Mouse (Mus musculus) midbrain, embryonic 10.5 days (tissue): Measurements from ENCODE around the gene Olfr784. TPM values are rescaled to one million over a fixed set of nuclear protein-coding genes. Genes with fewer than 3 reads are reported as not detected.
"Not testable (repeated sequence)": the region's sequence is repeated elsewhere in the genome, so short reads cannot be mapped to it uniquely, and the experiment has no call there.

Source experiments
- DNase-seq: peaks from one replicate; pipeline ENCODE4 v3.0.0-alpha.2; 2017; ENCODE audit warnings: low spot score
- H3K27ac ChIP-seq: fragments of 300-500 bp; sonication (generic); replicated peaks from 2 replicates; pipeline ENCODE4 v1.5.1; 2016; ENCODE audit warnings: mild to moderate bottlenecking
- H3K27me3 ChIP-seq: fragments of 300-500 bp; sonication (generic); 2 replicates; pipeline ENCODE4 v1.6.1; 2016; ENCODE audit warnings: low read depth, mild to moderate bottlenecking; ENCODE audit not compliant: poor library complexity, severe bottlenecking
- H3K36me3 ChIP-seq: fragments of 300-500 bp; sonication (generic); 2 replicates; pipeline ENCODE4 v1.6.1; 2016; ENCODE audit warnings: mild to moderate bottlenecking, moderate library complexity
- H3K4me1 ChIP-seq: fragments of 300-500 bp; sonication (generic); 2 replicates; pipeline ENCODE4 v1.6.1; 2016
- H3K4me3 ChIP-seq: fragments of 300-500 bp; sonication (generic); 2 replicates; pipeline ENCODE4 v1.5.1; 2016; ENCODE audit warnings: mild to moderate bottlenecking, moderate library complexity
- H3K9me3 ChIP-seq: fragments of 300-500 bp; sonication (generic); replicated peaks from 2 replicates; pipeline ENCODE4 v1.6.1; 2016; ENCODE audit warnings: mild to moderate bottlenecking
- WGBS: fragments of 180-500 bp; shearing (Covaris S2); methylation state at CpG from one replicate; pipeline ENCODE4 v1.1.7; 2016; 5-methylcytosine and 5-hydroxymethylcytosine counted together
- polyA plus RNA-seq: library from polyadenylated mRNA; unstranded; fragments of >200 nt; fragmentation: Nextera tagmentation; extraction: Ambion mirVana; gene quantifications from 2 replicates; pipeline ENCODE4 v1.2.1, GENCODE M21; 2016

Gene Olfr784
- 0.06 TPM in 1 of 2 replicates, not detected in the other for polyA plus RNA-seq

GRCm38 (mm10) chr10:129383783-129384182 is at the start of gene Olfr784:
Gene Olfr784, plus strand, starts transcription at chr10:129384083.
- H3K27me3 ChIP-seq: no peaks in the 10 kb centered on the region
- H3K4me1 ChIP-seq: no peaks in the 10 kb centered on the region
- no peak within 1 kb of the TSS for H3K4me3 ChIP-seq
- no peaks in the 10 kb centered on the region for H3K9me3 ChIP-seq
- H3K27ac ChIP-seq: no peak within 1 kb of the TSS
- DNase-seq: no peak
- H3K36me3 ChIP-seq: no peaks in the 10 kb centered on the region

- H3K4me1 ChIP-seq: no peaks in the 10 kb centered on the region
- WGBS: 92% methylated on average over 3 of the region's 3 CpGs
Measured at GRCm38 (mm10) chr10:129348550-129348949, 35.3 kb upstream of the Olfr784 start, which contains the start of gene Olfr782. Gene Olfr782, plus strand, starts transcription at chr10:129348850.

GRCm38 (mm10) chr10:129352475-129352874 is 31.4 kb upstream of the Olfr784 start:
- H3K36me3 ChIP-seq, DNase-seq, H3K27ac ChIP-seq, H3K4me3 ChIP-seq, H3K27me3 ChIP-seq, H3K9me3 ChIP-seq, H3K4me1 ChIP-seq: not testable (repeated sequence)
- WGBS: 82% methylated on average over 2 of the region's 2 CpGs

More at GRCm38 (mm10) chr10:129348550-129348949, 35.3 kb upstream of the Olfr784 start, which contains the start of gene Olfr782:
- no peak within 1 kb of the TSS for H3K4me3 ChIP-seq
- H3K9me3 ChIP-seq: no peaks in the 10 kb centered on the region
- no peak for DNase-seq
- no peak within 1 kb of the TSS for H3K27ac ChIP-seq
- no peaks in the 10 kb centered on the region for H3K27me3 ChIP-seq
- no peaks in the 10 kb centered on the region for H3K36me3 ChIP-seq

GRCm38 (mm10) chr10:129356496-129356895 is 27.4 kb upstream of the Olfr784 start:
- not testable (repeated sequence) for H3K27me3 ChIP-seq, H3K9me3 ChIP-seq, H3K4me3 ChIP-seq, H3K4me1 ChIP-seq, H3K36me3 ChIP-seq, DNase-seq, H3K27ac ChIP-seq
- WGBS: 85% methylated on average over 4 of the region's 4 CpGs

GRCm38 (mm10) chr10:129357307-129357706 is 26.6 kb upstream of the Olfr784 start:
- 80% methylated on average over 5 of the region's 5 CpGs for WGBS

GRCm38 (mm10) chr10:129374051-129374450 is 9.8 kb upstream of the Olfr784 start:
- 87% methylated on average over 5 of the region's 5 CpGs for WGBS
- not testable (repeated sequence) for H3K27ac ChIP-seq, H3K36me3 ChIP-seq, H3K4me1 ChIP-seq, DNase-seq, H3K4me3 ChIP-seq, H3K27me3 ChIP-seq, H3K9me3 ChIP-seq

More at GRCm38 (mm10) chr10:129357307-129357706, 26.6 kb upstream of the Olfr784 start:
- no peaks in the 10 kb centered on the region for H3K36me3 ChIP-seq
- no peaks in the 10 kb centered on the region for H3K27me3 ChIP-seq
- no peak for DNase-seq
- no peak overlapping the region for H3K27ac ChIP-seq
- no peak overlapping the region for H3K4me3 ChIP-seq
- H3K9me3 ChIP-seq: peaks cover 7% of the 10 kb centered on the region; the same call in 1 of the 2 replicates
- H3K4me1 ChIP-seq: no peaks in the 10 kb centered on the region

GRCm38 (mm10) chr10:129400892-129401291 is 17.0 kb downstream of the Olfr784 start:
- Histone ChIP-seq H3K36me3 (no peaks in the 10 kb centered on the region), H3K27ac (no peak overlapping the region), H3K4me1 (no peaks in the 10 kb centered on the region), H3K9me3 (no peaks in the 10 kb centered on the region), H3K4me3 (no peak overlapping the region), H3K27me3 (no peaks in the 10 kb centered on the region)
- DNase-seq: no peak
- 45% methylated on average over 5 of the region's 5 CpGs for WGBS

GRCm38 (mm10) chr10:129405126-129405525 is 21.2 kb downstream of the Olfr784 start, which contains the start of gene Olfr785:
Gene Olfr785, plus strand, starts transcription at chr10:129405426.
- no peak for DNase-seq
- WGBS: 82% methylated on average over 2 of the region's 2 CpGs
- H3K27ac ChIP-seq: no peak within 1 kb of the TSS
- no peaks in the 10 kb centered on the region for H3K36me3 ChIP-seq
- H3K9me3 ChIP-seq: no peaks in the 10 kb centered on the region
- H3K27me3 ChIP-seq: no peaks in the 10 kb centered on the region
- no peaks in the 10 kb centered on the region for H3K4me1 ChIP-seq
- H3K4me3 ChIP-seq: no peak within 1 kb of the TSS

- DNase-seq: no peak
- H3K4me3 ChIP-seq: no peak within 1 kb of the TSS
- H3K27ac ChIP-seq: no peak within 1 kb of the TSS
- no peaks in the 10 kb centered on the region for H3K36me3 ChIP-seq
- H3K4me1 ChIP-seq: no peaks in the 10 kb centered on the region
- H3K27me3 ChIP-seq: no peaks in the 10 kb centered on the region
- no peaks in the 10 kb centered on the region for H3K9me3 ChIP-seq
Measured at GRCm38 (mm10) chr10:129427006-129427405, 43.1 kb downstream of the Olfr784 start, which contains the start of gene Olfr786. Gene Olfr786, plus strand, starts transcription at chr10:129427306.

Other genes starting within 250 kb of the Olfr784 start
- not detected in 2 replicates for gene Olfr770, start 245.1 kb upstream of the Olfr784 start, polyA plus RNA-seq
- not detected in 2 replicates for gene Olfr771, start 219.3 kb upstream of the Olfr784 start, polyA plus RNA-seq
- gene Olfr772, start 206.2 kb upstream of the Olfr784 start, polyA plus RNA-seq: not detected in 2 replicates
- not detected in 2 replicates for gene Olfr773, start 196.7 kb upstream of the Olfr784 start, polyA plus RNA-seq
- gene Olfr774, start 147.9 kb upstream of the Olfr784 start, polyA plus RNA-seq: not detected in 2 replicates
- gene Olfr775, start 135.7 kb upstream of the Olfr784 start, polyA plus RNA-seq: not detected in 2 replicates
- gene Olfr776, start 125.0 kb upstream of the Olfr784 start, polyA plus RNA-seq: not detected in 2 replicates
- not detected in 2 replicates for gene Olfr777, start 112.6 kb upstream of the Olfr784 start, polyA plus RNA-seq
- not detected in 2 replicates for gene Olfr780, start 66.0 kb upstream of the Olfr784 start, polyA plus RNA-seq
- gene Olfr781, start 55.2 kb upstream of the Olfr784 start, polyA plus RNA-seq: not detected in 2 replicates
- not detected in 2 replicates for gene Olfr782, start 35.2 kb upstream of the Olfr784 start, polyA plus RNA-seq
- not detected in 2 replicates for gene Olfr785, start 21.3 kb downstream of the Olfr784 start, polyA plus RNA-seq
- gene Olfr786, start 43.2 kb downstream of the Olfr784 start, polyA plus RNA-seq: not detected in 2 replicates
- gene Olfr787, start 77.8 kb downstream of the Olfr784 start, polyA plus RNA-seq: not detected in 2 replicates
- not detected in 2 replicates for gene Olfr788, start 86.9 kb downstream of the Olfr784 start, polyA plus RNA-seq
- not detected in 2 replicates for gene Olfr789, start 100.7 kb downstream of the Olfr784 start, polyA plus RNA-seq
- not detected in 2 replicates for gene Olfr790, start 114.4 kb downstream of the Olfr784 start, polyA plus RNA-seq
- not detected in 2 replicates for gene Olfr791, start 137.7 kb downstream of the Olfr784 start, polyA plus RNA-seq
- gene Olfr792, start 155.1 kb downstream of the Olfr784 start, polyA plus RNA-seq: not detected in 2 replicates
- not detected in 2 replicates for gene Olfr794, start 183.6 kb downstream of the Olfr784 start, polyA plus RNA-seq
- not detected in 2 replicates for gene Olfr796, start 228.5 kb downstream of the Olfr784 start, polyA plus RNA-seq
- not detected in 2 replicates for gene Olfr798, start 243.9 kb downstream of the Olfr784 start, polyA plus RNA-seq